Mouse (Mus musculus) leukemia stem cell, adult 10-12 weeks (primary cell): ENCODE measurements around the gene Adal. TPM values are rescaled to one million over a fixed set of nuclear protein-coding genes. Genes with fewer than 3 reads are reported as not detected.

Experiments
- polyA plus RNA-seq: library from polyadenylated mRNA; stranded (reverse); fragments of >175 nt; gene quantifications from 2 replicates; pipeline ENCODE4 v1.2.3, GENCODE M21; 2012; ENCODE audit warnings: low replicate concordance

Adal gene
- 2.4 and 3.2 TPM in 2 replicates for polyA plus RNA-seq

GRCm38 (mm10) chr2:121140018-121140882 lies at the start of gene Adal, which contains the start of gene Lcmt2:
Gene Adal (plus strand): TSS chr2:121140428.
Gene Lcmt2 (minus strand): TSS chr2:121140653.

GRCm38 (mm10) chr2:121109695-121110094 lies 30.5 kb upstream of the Adal start, which contains the start of gene Tgm7:
Gene Tgm7 (minus strand): TSS chr2:121109795.

GRCm38 (mm10) chr2:121170481-121170971 lies 30.3 kb downstream of the Adal start, which contains the start of gene Tubgcp4:
Gene Tubgcp4 (plus strand): TSS chr2:121170654.

GRCm38 (mm10) chr2:121170980-121171742 lies 30.9 kb downstream of the Adal start, which contains the start of gene Zscan29:
Gene Zscan29 (minus strand): TSS chr2:121171125.

Other genes starting within 250 kb of the Adal start
- gene Ubr1, start 169.7 kb upstream of the Adal start, polyA plus RNA-seq = 4.0 and 39.1 TPM in 2 replicates
- 3.5 and 5.2 TPM in 2 replicates for gene Tmem62, start 163.4 kb upstream of the Adal start, polyA plus RNA-seq
- gene Ccndbp1, start 132.0 kb upstream of the Adal start, polyA plus RNA-seq = 4.8 and 9.9 TPM in 2 replicates
- 27.4 and 43.0 TPM in 2 replicates for gene Epb42, start 103.4 kb upstream of the Adal start, polyA plus RNA-seq
- gene Tgm5, start 54.6 kb upstream of the Adal start, polyA plus RNA-seq = not detected in 2 replicates
- gene Tgm7, start 30.6 kb upstream of the Adal start, polyA plus RNA-seq = not detected in 2 replicates
- 11.7 and 13.5 TPM in 2 replicates for gene Lcmt2, start 225 bp downstream of the Adal start, polyA plus RNA-seq
- 4.2 and 28.8 TPM in 2 replicates for gene Tubgcp4, start 30.2 kb downstream of the Adal start, polyA plus RNA-seq
- gene Zscan29, start 30.7 kb downstream of the Adal start, polyA plus RNA-seq = 12.7 and 13.2 TPM in 2 replicates
- gene Trp53bp1, start 131.0 kb downstream of the Adal start, polyA plus RNA-seq = 7.3 and 7.4 TPM in 2 replicates
- gene Map1a, start 149.2 kb downstream of the Adal start, polyA plus RNA-seq = 2.3 and 2.7 TPM in 2 replicates
- gene Ppip5k1, start 215.0 kb downstream of the Adal start, polyA plus RNA-seq = 5.3 and 6.3 TPM in 2 replicates
- not detected in 2 replicates for gene Ckmt1, start 217.3 kb downstream of the Adal start, polyA plus RNA-seq
- not detected in 2 replicates for gene Strc, start 246.7 kb downstream of the Adal start, polyA plus RNA-seq